Mouse (Mus musculus) heart, adult 2 months (tissue): Measurements from ENCODE around the gene Bckdha.

Experiments used
- CTCF ChIP-seq: fragments of 200-600 bp; IDR thresholded peaks from 2 replicates; pipeline ENCODE4 v1.8.1; 2022; ENCODE audit warnings: antibody characterized with exemption, mild to moderate bottlenecking, moderate library complexity
- POLR2A ChIP-seq: fragments of 200-500 bp; IDR thresholded peaks from 2 replicates; pipeline ENCODE4 v1.6.1; 2011; ENCODE audit warnings: mild to moderate bottlenecking, low read depth, low read length, control low read depth; ENCODE audit not compliant: insufficient read depth

DNA sequence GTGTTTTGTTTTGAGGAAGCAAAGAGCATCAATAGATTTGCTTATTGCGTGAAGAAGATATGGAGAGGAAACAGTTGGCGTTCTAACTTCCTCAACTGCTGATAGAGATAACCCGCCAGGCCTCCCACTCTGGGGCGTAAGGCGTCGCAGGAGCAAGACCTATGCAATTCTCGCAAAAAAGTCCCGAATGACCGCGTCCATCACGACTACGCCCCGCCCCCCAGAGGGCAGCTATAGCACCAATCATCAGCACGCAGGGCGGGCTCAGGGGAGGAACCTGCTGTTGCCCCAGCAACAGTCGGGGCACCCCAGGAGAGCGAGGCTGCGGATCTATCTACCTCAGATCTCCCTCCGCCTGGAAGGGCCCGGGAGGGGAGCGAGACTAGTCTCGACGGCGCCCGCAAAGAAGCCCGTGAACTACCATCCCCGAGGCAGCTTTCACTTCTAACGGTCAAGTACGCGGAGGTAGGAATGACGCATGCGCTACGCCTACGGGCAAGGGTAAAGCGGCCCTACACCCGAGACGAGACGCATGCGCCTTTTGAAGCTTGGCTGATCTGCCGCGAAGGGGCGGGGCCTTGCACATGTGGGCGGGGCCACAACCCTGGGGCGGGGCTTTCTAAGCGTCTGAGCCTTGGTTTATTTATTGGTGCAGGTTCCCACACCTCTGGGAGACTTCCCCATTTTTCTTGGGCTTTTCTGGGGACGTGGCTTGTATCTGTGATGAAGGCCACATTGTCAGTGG, 21.9 kb upstream of the Bckdha start, which contains the start of gene B9d2:
- TF ChIP-seq CTCF (no peak), POLR2A (peak; percentile 71)
